Mouse (Mus musculus) olfactory bulb, adult 2 months (tissue): ENCODE measurements at regions not wholly inside any gene's neighbourhood (a gene's known extent, or its start where the extent isn't known, plus 50 kb on each side); places are given as distances from the start of the nearest gene placed in this dataset.

Experiments used
- CTCF ChIP-seq: fragments of 200-500 bp; IDR thresholded peaks from 2 replicates; pipeline ENCODE4 v1.5.1; 2012; ENCODE audit warnings: low read depth, mild to moderate bottlenecking, low read length, moderate library complexity; ENCODE audit not compliant: insufficient read depth
- POLR2A ChIP-seq: fragments of 200-500 bp; IDR thresholded peaks from 2 replicates; pipeline ENCODE4 v1.6.1; 2012; ENCODE audit warnings: mild to moderate bottlenecking, low read depth, low read length, moderate library complexity; ENCODE audit not compliant: insufficient read depth

- TF ChIP-seq POLR2A (no peak), CTCF (no peak)
Measured at GRCm38 (mm10) chr12:92127648-92128047, 278.7 kb upstream of the Sel1l start.
